Mouse (Mus musculus): ENCODE results near the gene Casp7.

GRCm38 (mm10) chr19:56396669-56397621, at the start of gene Casp7:
- TF ChIP-seq CTCF (IDR thresholded peaks at IDR 0.05; ENCODE audit: extremely low read depth, insufficient read depth, insufficient read length, insufficient replicate concordance), result no peak
- TF ChIP-seq POLR2A (IDR thresholded peaks at IDR 0.05; ENCODE audit: low read depth, low read length), result peak; percentile 18; the same call in 1 of the 2 replicates
